Mouse (Mus musculus) erythroblast, embryonic 14.5 days (primary cell): ENCODE data around the gene Rsph10b.

Experiments used
- GATA1 ChIP-seq: IDR thresholded peaks from 2 replicates; pipeline ENCODE4 v1.6.1; 2012; ENCODE audit warnings: low read length, inconsistent platforms, mixed read lengths
- TAL1 ChIP-seq: IDR thresholded peaks from 3 replicates; pipeline ENCODE4 v1.6.1; 2012; ENCODE audit warnings: low read length, inconsistent platforms, mixed read lengths

DNA sequence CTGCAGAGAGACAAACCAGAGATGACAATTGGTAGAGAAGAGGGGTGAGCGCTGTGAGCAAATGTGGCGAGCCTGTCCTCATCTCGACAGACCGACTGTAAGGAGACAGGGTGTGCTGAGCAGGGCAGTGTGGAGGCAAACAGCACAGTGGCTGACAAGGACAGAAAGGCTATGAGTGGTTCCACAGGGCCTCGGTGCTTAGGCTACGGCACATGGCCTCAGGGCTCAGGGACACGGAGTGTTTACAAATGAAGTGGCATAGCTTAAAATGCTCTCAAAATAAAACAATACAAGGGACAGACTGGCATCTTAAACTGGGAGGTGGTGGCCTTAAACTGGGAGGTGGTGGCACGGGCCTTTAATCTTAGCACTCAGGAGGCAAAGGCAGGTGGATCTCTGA, 60.4 kb downstream of the Rsph10b start:
- TF ChIP-seq GATA1 (no peak), TAL1 (no peak)
